ENCODE assay signal across 21 mouse cellular contexts in genomic region chr10:127917183-127917582, GRCm38 (mm10). TPM values are rescaled to one million over a fixed set of nuclear protein-coding genes. Genes with fewer than 3 reads are reported as not detected.
DNase-seq lines count a peak whose midpoint lies in the region; ATAC-seq and TF ChIP-seq lines count a peak whose summit lies in the region.
"Not testable (repeated sequence)": the region's sequence is repeated elsewhere in the genome, so short reads cannot be mapped to it uniquely, and the experiment has no call there.
"Had no signal": no experiment of that assay in that cellular context is flagged by ENCODE, and none has a peak within 500 bp of the region (broad histone marks: within the 10 kb centered on the region; RNA-seq: fewer than 3 reads in every experiment).

No protein-coding gene starts in this region.

- not testable (repeated sequence) for H3K27ac ChIP-seq in MEL (ENCODE audit: control insufficient read depth, low read depth, low read length); forebrain, postnatal 0 days (ENCODE audit: low read depth, low read length); hindbrain, postnatal 0 days; midbrain, embryonic 11.5 days (ENCODE audit: low read depth, low read length)

- not testable (repeated sequence) for H3K4me3 ChIP-seq in MEL (ENCODE audit: control insufficient read depth in 1 of 2, insufficient read depth in 1 of 2, low read depth in 2 of 2, low read length in 2 of 2); forebrain, postnatal 0 days (ENCODE audit: low read depth, low read length); hindbrain, postnatal 0 days (ENCODE audit: low read length); midbrain, embryonic 11.5 days (ENCODE audit: low read depth, low read length)

- not testable (repeated sequence) for H3K9me3 ChIP-seq in MEL (replicated peaks; ENCODE audit: insufficient read depth, low read length); forebrain, postnatal 0 days (ENCODE audit: low read length); hindbrain, postnatal 0 days (ENCODE audit: low read length); midbrain, embryonic 11.5 days (ENCODE audit: control insufficient read depth, low read length)

- not testable (repeated sequence) for TF ChIP-seq CTCF in MEL (IDR thresholded peaks at IDR 0.05 in 2 of 3, conservative IDR thresholded peaks at IDR 0.05 in 1 of 3; ENCODE audit: control insufficient read depth in 1 of 3, insufficient read depth in 1 of 3, low read depth in 2 of 3, low read length in 3 of 3, poor library complexity in 1 of 3, severe bottlenecking in 1 of 3); forebrain, postnatal 0 days (IDR thresholded peaks at IDR 0.05; ENCODE audit: low read depth); hindbrain, postnatal 0 days (IDR thresholded peaks at IDR 0.05; ENCODE audit: low read depth)

- not testable (repeated sequence) for TF ChIP-seq EP300 in MEL (IDR thresholded peaks at IDR 0.05; ENCODE audit: low read depth in 1 of 2, low read length in 2 of 2)

- H3K4me2 ChIP-seq in forebrain, postnatal 0 days (ENCODE audit: low read depth); hindbrain, postnatal 0 days (ENCODE audit: low read depth, low read length); midbrain, embryonic 11.5 days: not testable (repeated sequence)

- whole genome bisulfite sequencing in forebrain, postnatal 0 days = 89% methylated on average over 3 of the region's 3 CpGs
- 86% methylated on average over 3 of the region's 3 CpGs for WGBS in hindbrain, postnatal 0 days
- 87% methylated on average over 3 of the region's 3 CpGs for WGBS in midbrain, embryonic 11.5 days

- not testable (repeated sequence) for H3K9ac ChIP-seq in MEL (ENCODE audit: control insufficient read depth, low read depth, low read length, poor library complexity, severe bottlenecking); forebrain, postnatal 0 days; hindbrain, postnatal 0 days (replicated peaks; ENCODE audit: low read length); midbrain, embryonic 11.5 days (ENCODE audit: low read length)

- H3K4me1 ChIP-seq in MEL (ENCODE audit: control insufficient read depth in 1 of 2, insufficient read depth in 2 of 2, low read length in 2 of 2); forebrain, postnatal 0 days (ENCODE audit: insufficient read depth); hindbrain, postnatal 0 days (ENCODE audit: insufficient read depth, low read length); midbrain, embryonic 11.5 days (ENCODE audit: control insufficient read depth, insufficient read depth, low read length): not testable (repeated sequence)

- DNase-seq in 416B (ENCODE audit: low read depth) (peak; percentile 14), MEL (ENCODE audit: low read depth, low spot score) (peak; percentile 33)
- DNase-seq in brain, adult 2 months (ENCODE audit: low read depth, low spot score) = peak; percentile 14
- not testable (repeated sequence) for DNase-seq in forebrain, postnatal 0 days; hindbrain, postnatal 0 days (ENCODE audit: low spot score)
- DNase-seq in midbrain, embryonic 11.5 days (ENCODE audit: low spot score, missing footprints) = peak; percentile 35

- TF ChIP-seq POLR2A in MEL (IDR thresholded peaks at IDR 0.05; ENCODE audit: control insufficient read depth in 1 of 2, insufficient read depth in 1 of 2, low read depth in 1 of 2, low read length in 2 of 2, poor library complexity in 1 of 2) = not testable (repeated sequence)

- H3K36me3 ChIP-seq in MEL (ENCODE audit: control insufficient read depth in 1 of 2, insufficient read depth in 2 of 2, low read length in 2 of 2); forebrain, postnatal 0 days (ENCODE audit: insufficient read depth); hindbrain, postnatal 0 days (ENCODE audit: insufficient read depth, low read length); midbrain, embryonic 11.5 days (ENCODE audit: control insufficient read depth, insufficient read depth, low read length): not testable (repeated sequence)

- peak; percentile 32; the same call in 1 of the 2 replicates for ATAC-seq in forebrain, postnatal 0 days
- 0 out of 2 replicates have a peak, but pooled peaks have one; percentile 58 for ATAC-seq in hindbrain, postnatal 0 days
- ATAC-seq in midbrain, embryonic 11.5 days (ENCODE audit: low FRiP score) = not testable (repeated sequence)

- not testable (repeated sequence) for H3K27me3 ChIP-seq in MEL (ENCODE audit: control insufficient read depth in 1 of 2, insufficient read depth in 2 of 2, low read length in 2 of 2); forebrain, postnatal 0 days (ENCODE audit: insufficient read depth, low read length); hindbrain, postnatal 0 days (ENCODE audit: insufficient read depth, low read length); midbrain, embryonic 11.5 days (ENCODE audit: control insufficient read depth, insufficient read depth, low read length)

- TF ChIP-seq RAD21 in MEL (IDR thresholded peaks at IDR 0.05; ENCODE audit: low read depth, low read length) = not testable (repeated sequence)

- H3K79me2 ChIP-seq in MEL (ENCODE audit: control insufficient read depth, insufficient read depth, low read length, poor library complexity) = not testable (repeated sequence)

RNA-seq across cellular contexts. Expression of gene Sdr9c7, which starts 18.9 kb away (rescaled TPM):
- total RNA-seq in MEL (2012; rRNA removed) = not detected in 2 replicates
- not detected for polyA plus RNA-seq in MEL (2012; ENCODE audit: insufficient read depth in 1 of 2, insufficient read length in 2 of 2, low read depth in 1 of 2, low replicate concordance in 2 of 2, missing spikeins in 1 of 2)
- not detected in 2 replicates for total RNA-seq in forebrain, postnatal 0 days (2014; rRNA removed)
- polyA plus RNA-seq in forebrain, postnatal 0 days (2015; fragmentation: Nextera tagmentation; extraction: Ambion mirVana) = not detected in 2 replicates
- total RNA-seq in hindbrain, postnatal 0 days (2014; rRNA removed) = not detected in 2 replicates
- polyA plus RNA-seq in hindbrain, postnatal 0 days (2015; fragmentation: Nextera tagmentation; extraction: Ambion mirVana) = not detected in 2 replicates
- not detected in 2 replicates for polyA plus RNA-seq in midbrain, embryonic 11.5 days (2014; fragmentation: Nextera tagmentation; extraction: Ambion mirVana)
- polyA plus RNA-seq: activated CD4-positive, CD25-positive, alpha-beta regulatory T cell, adult 4 months; C2C12; embryonic facial prominence, embryonic 10.5 days; embryonic facial prominence, embryonic 12.5 days; forebrain, embryonic 11.5 days; forebrain, embryonic 13.5 days; forebrain, embryonic 15.5 days; G1E had no signal

RNA-seq across cellular contexts. Expression of gene Rdh7, which starts 28.6 kb away (rescaled TPM):
- total RNA-seq in MEL (2012; rRNA removed) = not detected in 2 replicates
- not detected for polyA plus RNA-seq in MEL (2012; ENCODE audit: insufficient read depth in 1 of 2, insufficient read length in 2 of 2, low read depth in 1 of 2, low replicate concordance in 2 of 2, missing spikeins in 1 of 2)
- not detected in 2 replicates for total RNA-seq in forebrain, postnatal 0 days (2014; rRNA removed)
- polyA plus RNA-seq in forebrain, postnatal 0 days (2015; fragmentation: Nextera tagmentation; extraction: Ambion mirVana) = not detected in 2 replicates
- total RNA-seq in hindbrain, postnatal 0 days (2014; rRNA removed) = not detected in 2 replicates
- not detected in 2 replicates for polyA plus RNA-seq in hindbrain, postnatal 0 days (2015; fragmentation: Nextera tagmentation; extraction: Ambion mirVana)
- not detected in 2 replicates for polyA plus RNA-seq in midbrain, embryonic 11.5 days (2014; fragmentation: Nextera tagmentation; extraction: Ambion mirVana)
- total RNA-seq: adrenal gland, adult 18-20 months; G1E had no signal
- polyA plus RNA-seq: activated CD4-positive, CD25-positive, alpha-beta regulatory T cell, adult 4 months; C2C12; cerebellum, adult 2 months; cortical plate, adult 2 months; embryonic facial prominence, embryonic 10.5 days; embryonic facial prominence, embryonic 12.5 days; embryonic facial prominence, embryonic 14.5 days; forebrain, embryonic 11.5 days; forebrain, embryonic 13.5 days; forebrain, embryonic 15.5 days; frontal cortex, adult 2 months; G1E had no signal

RNA-seq across cellular contexts. Expression of gene Rdh16f2, which starts 50.9 kb away (rescaled TPM):
- total RNA-seq in MEL (2012; rRNA removed) = not detected in 2 replicates
- polyA plus RNA-seq in MEL (2012; ENCODE audit: insufficient read depth in 1 of 2, insufficient read length in 2 of 2, low read depth in 1 of 2, low replicate concordance in 2 of 2, missing spikeins in 1 of 2) = under 1 TPM in 1 of 2 experiments, not detected in 1; 0.07 TPM
- not detected in 2 replicates for total RNA-seq in forebrain, postnatal 0 days (2014; rRNA removed)
- not detected in 2 replicates for polyA plus RNA-seq in forebrain, postnatal 0 days (2015; fragmentation: Nextera tagmentation; extraction: Ambion mirVana)
- not detected in 2 replicates for total RNA-seq in hindbrain, postnatal 0 days (2014; rRNA removed)
- polyA plus RNA-seq in hindbrain, postnatal 0 days (2015; fragmentation: Nextera tagmentation; extraction: Ambion mirVana) = not detected in 2 replicates
- polyA plus RNA-seq in midbrain, embryonic 11.5 days (2014; fragmentation: Nextera tagmentation; extraction: Ambion mirVana) = not detected in 2 replicates
- total RNA-seq: adrenal gland, adult 8-10 months; adrenal gland, postnatal 36 days had no signal
- polyA plus RNA-seq: activated CD4-positive, CD25-positive, alpha-beta regulatory T cell, adult 4 months; C2C12; cerebellum, adult 2 months; cortical plate, adult 2 months; embryonic facial prominence, embryonic 10.5 days; embryonic facial prominence, embryonic 12.5 days; embryonic facial prominence, embryonic 14.5 days; forebrain, embryonic 11.5 days; forebrain, embryonic 13.5 days; forebrain, embryonic 15.5 days; frontal cortex, adult 2 months had no signal
